Mouse (Mus musculus): ENCODE results near the gene Pqlc2.

DNA sequence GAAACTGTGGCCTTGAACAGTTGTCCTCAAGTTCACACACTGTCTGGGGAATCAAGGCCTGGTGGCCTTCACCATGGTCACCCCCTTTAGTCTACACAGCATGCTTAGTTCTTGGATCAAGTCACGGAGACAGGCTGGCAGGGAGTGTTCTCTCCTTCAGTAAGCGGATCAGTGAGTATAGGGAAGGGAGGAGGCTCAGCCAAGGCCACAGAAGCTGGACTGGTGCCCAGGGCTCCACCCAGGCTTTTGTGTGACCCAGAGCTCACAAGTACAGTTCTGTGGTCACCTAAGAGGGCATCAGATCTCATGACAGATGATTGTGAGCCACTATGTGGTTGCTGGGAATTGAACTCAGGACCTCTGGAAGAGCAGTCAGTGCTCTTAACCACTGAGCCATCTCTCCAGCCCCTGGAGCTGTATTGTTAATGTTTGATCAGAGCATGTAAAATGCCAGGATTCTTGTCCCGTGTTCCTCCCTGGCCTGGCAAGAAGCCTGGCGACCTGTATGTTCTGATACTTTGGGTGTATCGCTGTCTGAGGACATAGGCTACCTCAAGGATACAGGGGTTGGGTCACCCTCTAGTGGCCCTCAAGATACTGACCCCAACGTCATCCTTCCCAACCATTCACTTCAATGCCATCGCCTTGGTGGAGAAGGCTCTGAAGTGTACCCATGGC lies 31.2 kb upstream of the Pqlc2 start:
- TF ChIP-seq MYOG (IDR thresholded peaks at IDR 0.05; ENCODE audit: control insufficient read depth in 1 of 3, insufficient read depth in 1 of 3, insufficient read length in 2 of 3, low read depth in 2 of 3) (no peak), POLR2AphosphoS2 (IDR thresholded peaks at IDR 0.05; ENCODE audit: insufficient read length, low read depth) (no peak), SRF (IDR thresholded peaks at IDR 0.05; ENCODE audit: control insufficient read depth, insufficient read length, low read depth) (no peak), POLR2A (IDR thresholded peaks at IDR 0.05; ENCODE audit: insufficient read length, low read depth) (no peak)

Measured in myocyte (in vitro differentiated cells).